ENCODE assay signal across 18 mouse cellular contexts in genomic region chr3:94434305-94434704, GRCm38 (mm10). TPM values are rescaled to one million over a fixed set of nuclear protein-coding genes. Genes with fewer than 3 reads are reported as not detected.
DNase-seq lines count a peak whose midpoint lies in the region; ATAC-seq and TF ChIP-seq lines count a peak whose summit lies in the region.
"Had no signal": no experiment of that assay in that cellular context is flagged by ENCODE, and none has a peak within 500 bp of the region (broad histone marks: within the 10 kb centered on the region; RNA-seq: fewer than 3 reads in every experiment).

No protein-coding gene starts in this region.

- TF ChIP-seq POLR2A in testis, adult 2 months (IDR thresholded peaks at IDR 0.05; ENCODE audit: control insufficient read depth, low read depth, low read length) = no peak

- WGBS in intestine, embryonic 15.5 days = 44% methylated on average over 2 of the region's 2 CpGs
- WGBS in intestine, embryonic 16.5 days = 51% methylated on average over 2 of the region's 2 CpGs
- WGBS in liver, postnatal 0 days (ENCODE audit: insufficient replicate concordance) = 54% methylated on average over 2 of the region's 2 CpGs

- H3K27me3 ChIP-seq in intestine, embryonic 15.5 days (replicated peaks) = no peaks in the 10 kb centered on the region
- H3K27me3 ChIP-seq in intestine, embryonic 16.5 days (replicated peaks; ENCODE audit: control insufficient read depth, insufficient read depth, low read length) = no peaks in the 10 kb centered on the region
- no peaks in the 10 kb centered on the region for H3K27me3 ChIP-seq in testis, adult 2 months (ENCODE audit: control insufficient read depth, insufficient read depth, low read length)
- no peaks in the 10 kb centered on the region for H3K27me3 ChIP-seq in liver, postnatal 0 days (ENCODE audit: insufficient read depth, low read length)
- H3K27me3 ChIP-seq: forebrain, embryonic 13.5 days; hindbrain, embryonic 13.5 days had no signal

- no peak for TF ChIP-seq EP300 in liver, postnatal 0 days (IDR thresholded peaks at IDR 0.05; ENCODE audit: low read depth)

- TF ChIP-seq CTCF in testis, adult 2 months (IDR thresholded peaks at IDR 0.05; ENCODE audit: control insufficient read depth, insufficient read depth, insufficient replicate concordance, low read depth, low read length) = no peak
- TF ChIP-seq CTCF in liver, postnatal 0 days (IDR thresholded peaks at IDR 0.05; ENCODE audit: low read depth) = no peak

- no peak overlapping the region for H3K9ac ChIP-seq in intestine, embryonic 15.5 days
- H3K9ac ChIP-seq in intestine, embryonic 16.5 days (ENCODE audit: low read depth, low read length) = no peak overlapping the region
- H3K9ac ChIP-seq in liver, postnatal 0 days (replicated peaks) = no peak overlapping the region
- H3K9ac ChIP-seq: forebrain, embryonic 13.5 days; forebrain, postnatal 0 days; hindbrain, embryonic 13.5 days had no signal

- H3K4me3 ChIP-seq in intestine, embryonic 15.5 days (replicated peaks) = no peak overlapping the region
- no peak overlapping the region for H3K4me3 ChIP-seq in intestine, embryonic 16.5 days (ENCODE audit: low read length)
- peak overlapping the region; percentile 76 for H3K4me3 ChIP-seq in testis, adult 2 months (ENCODE audit: control insufficient read depth, low read depth, low read length)
- H3K4me3 ChIP-seq in liver, postnatal 0 days (ENCODE audit: low read depth, low read length) = no peak overlapping the region
- H3K4me3 ChIP-seq: embryonic facial prominence, embryonic 10.5 days; forebrain, embryonic 13.5 days; gastrocnemius, adult 2 months; hindbrain, embryonic 13.5 days had no signal

- H3K9me3 ChIP-seq in intestine, embryonic 15.5 days = no peaks in the 10 kb centered on the region
- H3K9me3 ChIP-seq in intestine, embryonic 16.5 days (ENCODE audit: control insufficient read depth, low read length) = no peaks in the 10 kb centered on the region
- H3K9me3 ChIP-seq in liver, postnatal 0 days (ENCODE audit: low read length) = no peaks in the 10 kb centered on the region
- H3K9me3 ChIP-seq: embryonic facial prominence, embryonic 10.5 days; forebrain, embryonic 13.5 days; hindbrain, embryonic 13.5 days had no signal

- H3K4me2 ChIP-seq in intestine, embryonic 15.5 days (replicated peaks) = no peak overlapping the region
- no peak overlapping the region for H3K4me2 ChIP-seq in intestine, embryonic 16.5 days (ENCODE audit: low read depth, low read length)
- no peak overlapping the region for H3K4me2 ChIP-seq in liver, postnatal 0 days (ENCODE audit: low read depth, low read length)
- H3K4me2 ChIP-seq: forebrain, embryonic 13.5 days; hindbrain, embryonic 13.5 days had no signal

- H3K4me1 ChIP-seq in intestine, embryonic 15.5 days (replicated peaks) = no peaks in the 10 kb centered on the region
- no peaks in the 10 kb centered on the region for H3K4me1 ChIP-seq in intestine, embryonic 16.5 days (ENCODE audit: control insufficient read depth, insufficient read depth, low read length)
- no peaks in the 10 kb centered on the region for H3K4me1 ChIP-seq in testis, adult 2 months (ENCODE audit: control insufficient read depth, insufficient read depth, low read length)
- H3K4me1 ChIP-seq in liver, postnatal 0 days (ENCODE audit: insufficient read depth) = peaks cover 3% of the 10 kb centered on the region; the same call in 1 of the 2 replicates
- H3K4me1 ChIP-seq: embryonic facial prominence, embryonic 10.5 days; forebrain, embryonic 13.5 days; hindbrain, embryonic 13.5 days had no signal

- ATAC-seq in intestine, embryonic 15.5 days = 0 out of 2 replicates have a peak, but pooled peaks have one; percentile 15
- ATAC-seq in intestine, embryonic 16.5 days = no peak
- ATAC-seq in liver, postnatal 0 days = peak; percentile 62; the same call in 1 of the 2 replicates
- ATAC-seq: forebrain, embryonic 13.5 days; forebrain, postnatal 0 days had no signal

- no peak overlapping the region for H3K27ac ChIP-seq in intestine, embryonic 15.5 days
- H3K27ac ChIP-seq in intestine, embryonic 16.5 days (ENCODE audit: low read length) = no peak overlapping the region
- H3K27ac ChIP-seq in testis, adult 2 months (ENCODE audit: control insufficient read depth, insufficient read depth, low read depth, low read length) = peak overlapping the region; percentile 78
- peak overlapping the region; percentile 11; the same call in 1 of the 2 replicates for H3K27ac ChIP-seq in liver, postnatal 0 days (ENCODE audit: low read depth)
- H3K27ac ChIP-seq: embryonic facial prominence, embryonic 10.5 days; forebrain, embryonic 13.5 days; gastrocnemius, adult 2 months; hindbrain, embryonic 13.5 days had no signal

- H3K36me3 ChIP-seq in intestine, embryonic 15.5 days = no peaks in the 10 kb centered on the region
- H3K36me3 ChIP-seq in intestine, embryonic 16.5 days (ENCODE audit: control insufficient read depth, insufficient read depth, low read length) = no peaks in the 10 kb centered on the region
- peaks cover 4% of the 10 kb centered on the region for H3K36me3 ChIP-seq in testis, adult 2 months (ENCODE audit: control insufficient read depth, insufficient read depth, low read length)
- H3K36me3 ChIP-seq in liver, postnatal 0 days (replicated peaks; ENCODE audit: insufficient read depth, low read length) = no peaks in the 10 kb centered on the region
- H3K36me3 ChIP-seq: embryonic facial prominence, embryonic 10.5 days had no signal

- DNase-seq in testis, postnatal 10 days (ENCODE audit: low spot score) = no peak
- DNase-seq in liver, postnatal 0 days = no peak
- no peak for DNase-seq in spleen, postnatal 4 days (ENCODE audit: low spot score in 2 of 2)
- no peak for DNase-seq in frontal cortex, postnatal 10 days (ENCODE audit: low spot score in 2 of 2)
- DNase-seq: adrenal gland, postnatal 10 days; cerebellum, adult 11-12 months; cerebellum, adult 9-11 months; forebrain, postnatal 0 days; gastrocnemius, adult 2 months; gastrocnemius, postnatal 25 days; heart, postnatal 14 days had no signal

RNA-seq across cellular contexts. Expression of gene Mrpl9, which starts 8.8 kb away (rescaled TPM):
- polyA plus RNA-seq in intestine, embryonic 15.5 days (2015; fragmentation: Nextera tagmentation; extraction: Ambion mirVana) = 69.3 TPM in 2 replicates
- 68.1 and 77.6 TPM in 2 replicates for polyA plus RNA-seq in intestine, embryonic 16.5 days (2015; fragmentation: Nextera tagmentation; extraction: Ambion mirVana)
- 16.8 and 17.1 TPM in 2 replicates for polyA plus RNA-seq in testis, adult 2 months (2012; rRNA removed)
- polyA plus RNA-seq in liver, postnatal 0 days (2015; fragmentation: Nextera tagmentation; extraction: Ambion mirVana) = 27.4 and 28.7 TPM in 2 replicates

RNA-seq across cellular contexts. Expression of gene Oaz3, which starts 9.4 kb away (rescaled TPM):
- polyA plus RNA-seq in intestine, embryonic 15.5 days (2015; fragmentation: Nextera tagmentation; extraction: Ambion mirVana) = 0.36 and 0.48 TPM in 2 replicates
- polyA plus RNA-seq in intestine, embryonic 16.5 days (2015; fragmentation: Nextera tagmentation; extraction: Ambion mirVana) = 0.17 and 0.23 TPM in 2 replicates
- polyA plus RNA-seq in testis, adult 2 months (2012; rRNA removed) = 2,779 and 3,078 TPM in 2 replicates
- 0.15 and 0.38 TPM in 2 replicates for polyA plus RNA-seq in liver, postnatal 0 days (2015; fragmentation: Nextera tagmentation; extraction: Ambion mirVana)
- polyA plus RNA-seq: embryonic facial prominence, embryonic 14.5 days had no signal

RNA-seq across cellular contexts. Expression of gene Tdrkh, which starts 21.2 kb away (rescaled TPM):
- polyA plus RNA-seq in intestine, embryonic 15.5 days (2015; fragmentation: Nextera tagmentation; extraction: Ambion mirVana) = 11.5 and 11.9 TPM in 2 replicates
- polyA plus RNA-seq in intestine, embryonic 16.5 days (2015; fragmentation: Nextera tagmentation; extraction: Ambion mirVana) = 9.0 and 10.3 TPM in 2 replicates
- polyA plus RNA-seq in testis, adult 2 months (2012; rRNA removed) = 5.5 and 8.9 TPM in 2 replicates
- polyA plus RNA-seq in liver, postnatal 0 days (2015; fragmentation: Nextera tagmentation; extraction: Ambion mirVana) = 7.1 and 7.7 TPM in 2 replicates

RNA-seq across cellular contexts. Expression of gene Lingo4, which starts 36.0 kb away (rescaled TPM):
- 0.41 and 0.58 TPM in 2 replicates for polyA plus RNA-seq in intestine, embryonic 15.5 days (2015; fragmentation: Nextera tagmentation; extraction: Ambion mirVana)
- polyA plus RNA-seq in intestine, embryonic 16.5 days (2015; fragmentation: Nextera tagmentation; extraction: Ambion mirVana) = 0.48 and 0.54 TPM in 2 replicates
- not detected in 2 replicates for polyA plus RNA-seq in testis, adult 2 months (2012; rRNA removed)
- 0.38 and 0.46 TPM in 2 replicates for polyA plus RNA-seq in liver, postnatal 0 days (2015; fragmentation: Nextera tagmentation; extraction: Ambion mirVana)

RNA-seq across cellular contexts. Expression of gene Celf3, which starts 43.8 kb away (rescaled TPM):
- polyA plus RNA-seq in intestine, embryonic 15.5 days (2015; fragmentation: Nextera tagmentation; extraction: Ambion mirVana) = 26.0 and 28.1 TPM in 2 replicates
- 18.8 and 24.1 TPM in 2 replicates for polyA plus RNA-seq in intestine, embryonic 16.5 days (2015; fragmentation: Nextera tagmentation; extraction: Ambion mirVana)
- 243 and 256 TPM in 2 replicates for polyA plus RNA-seq in testis, adult 2 months (2012; rRNA removed)
- 0.04 and 0.06 TPM in 2 replicates for polyA plus RNA-seq in liver, postnatal 0 days (2015; fragmentation: Nextera tagmentation; extraction: Ambion mirVana)

Comparison
In these comparisons a context has a peak if more than half of its experiments do, and no peak if none do; other contexts are left out.
1. H3K27ac ChIP-seq: peak in testis, adult 2 months (single experiment) and liver, postnatal 0 days (single experiment); none in intestine, embryonic 15.5 days (single experiment) and intestine, embryonic 16.5 days (single experiment).
2. RNA of gene Oaz3, which starts 9.4 kb away (polyA plus RNA-seq): 2,779 to 3,078 TPM in testis, adult 2 months; 0.15 to 0.38 TPM in liver, postnatal 0 days, 0.36 to 0.48 TPM in intestine, embryonic 15.5 days and 0.17 to 0.23 TPM in intestine, embryonic 16.5 days; every median in the first group is over 1,000 times any median in the second.